Mouse (Mus musculus) kidney, adult 9 months (tissue): ENCODE data around the gene Mcee.
A peak's percentile ranks its signal among the peaks of the same experiment; 100 is the strongest.

Experiments
- DNase-seq: peaks from one replicate; pipeline ENCODE4 v3.0.0; 2022

Gene Mcee

GRCm38 (mm10) chr7:64392122-64392818 is at the start of gene Mcee, which contains the start of gene Mphosph10:
Gene Mcee, plus strand, starts transcription at chr7:64392607.
Gene Mphosph10, minus strand, starts transcription at chr7:64392268.
- DNase-seq, result peak; percentile 98

GRCm38 (mm10) chr7:64347813-64348212 is 44.6 kb upstream of the Mcee start:
- peak; percentile 64 for DNase-seq

GRCm38 (mm10) chr7:64349147-64349861 is 43.1 kb upstream of the Mcee start:
- DNase-seq, result no peak

- DNase-seq, result peak; percentile 57
Observed at GRCm38 (mm10) chr7:64351087-64351486, 41.3 kb upstream of the Mcee start.

GRCm38 (mm10) chr7:64354206-64354605 is 38.2 kb upstream of the Mcee start:
- peak; percentile 23 for DNase-seq

GRCm38 (mm10) chr7:64356661-64357060 is 35.7 kb upstream of the Mcee start:
- DNase-seq, result no peak

- peak; percentile 51 for DNase-seq
Observed at GRCm38 (mm10) chr7:64357405-64357804, 35.0 kb upstream of the Mcee start.

- DNase-seq, result no peak
Observed at GRCm38 (mm10) chr7:64358666-64359065, 33.7 kb upstream of the Mcee start.

- DNase-seq, result no peak
Observed at GRCm38 (mm10) chr7:64359943-64360585, 32.3 kb upstream of the Mcee start.

- no peak for DNase-seq
Observed at GRCm38 (mm10) chr7:64360586-64360945, 31.8 kb upstream of the Mcee start.

- no peak for DNase-seq
Observed at GRCm38 (mm10) chr7:64365863-64366262, 26.5 kb upstream of the Mcee start.

GRCm38 (mm10) chr7:64369841-64370240 is 22.6 kb upstream of the Mcee start:
- DNase-seq, result no peak

- no peak for DNase-seq
Observed at GRCm38 (mm10) chr7:64371940-64372878, 20.2 kb upstream of the Mcee start.

- no peak for DNase-seq
Observed at GRCm38 (mm10) chr7:64373147-64373829, 19.1 kb upstream of the Mcee start.

- peak; percentile 90 for DNase-seq
Observed at GRCm38 (mm10) chr7:64373830-64374562, 18.4 kb upstream of the Mcee start, which contains the start of gene Fan1. Gene Fan1, minus strand, starts transcription at chr7:64374095.

GRCm38 (mm10) chr7:64391479-64391878 is 928 bp upstream of the Mcee start:
- peak; percentile 15 for DNase-seq

- DNase-seq, result no peak
Observed at GRCm38 (mm10) chr7:64392819-64393151, 378 bp downstream of the Mcee start.

- DNase-seq, result no peak
Observed at GRCm38 (mm10) chr7:64400725-64401124, 8.3 kb downstream of the Mcee start.

GRCm38 (mm10) chr7:64402452-64402851 is 10.0 kb downstream of the Mcee start:
- no peak for DNase-seq

- DNase-seq, result no peak
Observed at GRCm38 (mm10) chr7:64403989-64404388, 11.6 kb downstream of the Mcee start.

GRCm38 (mm10) chr7:64424861-64425260 is 32.5 kb downstream of the Mcee start:
- DNase-seq, result peak; percentile 7
